Mouse (Mus musculus): ENCODE data around the gene Fam221a. TPM values are rescaled to one million over a fixed set of nuclear protein-coding genes. Genes with fewer than 3 reads are reported as not detected.

Fam221a gene
- polyA plus RNA-seq, 1 experiment from 2014 or later: 6.4 TPM

DNA sequence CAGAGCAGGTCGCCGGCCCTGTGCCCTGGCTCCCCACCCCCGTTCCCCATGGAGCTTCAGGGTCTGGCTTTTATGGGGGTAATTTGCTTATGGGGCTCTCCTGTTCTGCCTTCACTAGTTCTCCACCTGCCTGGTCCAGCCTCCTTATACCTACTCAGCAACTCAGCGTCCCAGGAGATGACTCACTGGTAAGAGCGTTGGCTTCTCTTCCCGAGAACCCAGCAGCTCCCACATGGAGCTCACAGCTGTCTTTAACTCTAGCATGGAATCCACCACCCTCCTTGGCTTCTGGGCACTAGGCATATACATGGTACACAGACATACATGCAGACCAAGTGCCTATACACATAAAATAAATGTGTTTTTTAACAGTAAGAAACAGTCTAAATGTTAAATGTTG lies 28.4 kb upstream of the Fam221a start:
- no peak for DNase-seq (ENCODE audit: low spot score)
- Histone ChIP-seq H3K27me3 (ENCODE audit: insufficient read depth, poor library complexity, severe bottlenecking) (no peaks in the 10 kb centered on the region), H3K27ac (peak overlapping the region; percentile 59; the same call in 1 of the 2 replicates), H3K36me3 (no peaks in the 10 kb centered on the region), H3K9me3 (no peaks in the 10 kb centered on the region), H3K4me3 (peak overlapping the region; percentile 3; the same call in 1 of the 2 replicates), H3K4me1 (replicated peaks) (peaks cover 9% of the 10 kb centered on the region)
- WGBS: 33% methylated on average over 6 of the region's 6 CpGs

DNA sequence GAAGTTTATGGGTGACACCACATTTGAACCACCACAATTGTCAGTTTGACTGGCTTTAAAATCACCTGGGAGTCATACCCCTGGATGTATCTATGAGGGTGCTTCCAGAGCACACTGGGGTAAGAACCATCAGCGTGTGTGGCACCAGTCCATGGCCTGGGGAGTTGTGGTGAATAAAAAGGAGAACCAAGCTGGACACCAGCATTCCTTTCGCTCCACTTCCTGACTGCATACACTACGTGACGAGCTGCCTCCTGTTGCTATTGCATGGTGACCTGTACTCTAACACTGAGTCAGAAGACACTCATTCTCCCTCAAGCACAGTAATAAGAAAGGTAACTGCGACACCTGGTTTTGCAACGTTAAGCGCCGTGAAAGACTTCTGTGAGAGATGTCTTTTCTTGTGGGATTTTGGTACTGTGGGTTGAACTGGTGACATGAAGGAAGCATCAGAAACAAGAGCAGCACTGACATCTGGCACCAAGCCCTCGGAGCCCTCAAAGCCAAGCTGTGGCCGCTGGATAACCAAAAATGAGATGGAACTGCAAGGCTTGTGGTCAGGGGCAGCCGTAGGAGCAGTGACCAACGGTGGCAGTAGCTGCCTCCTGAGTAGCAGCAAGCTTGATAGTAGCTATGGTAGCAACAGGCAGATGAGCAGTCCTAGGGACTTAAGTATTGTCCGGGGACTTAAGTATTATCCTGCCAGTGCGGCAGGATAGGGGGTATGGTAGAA lies 23.6 kb upstream of the Fam221a start:
- peaks cover 3% of the 10 kb centered on the region for H3K4me1 ChIP-seq (replicated peaks)
- no peaks in the 10 kb centered on the region for H3K36me3 ChIP-seq
- H3K4me3 ChIP-seq: no peak overlapping the region
- no peak for DNase-seq (ENCODE audit: low spot score)
- H3K9me3 ChIP-seq: no peaks in the 10 kb centered on the region
- H3K27ac ChIP-seq: no peak overlapping the region
- H3K27me3 ChIP-seq (ENCODE audit: insufficient read depth, poor library complexity, severe bottlenecking): no peaks in the 10 kb centered on the region
- 83% methylated on average over 14 of the region's 14 CpGs for WGBS

DNA sequence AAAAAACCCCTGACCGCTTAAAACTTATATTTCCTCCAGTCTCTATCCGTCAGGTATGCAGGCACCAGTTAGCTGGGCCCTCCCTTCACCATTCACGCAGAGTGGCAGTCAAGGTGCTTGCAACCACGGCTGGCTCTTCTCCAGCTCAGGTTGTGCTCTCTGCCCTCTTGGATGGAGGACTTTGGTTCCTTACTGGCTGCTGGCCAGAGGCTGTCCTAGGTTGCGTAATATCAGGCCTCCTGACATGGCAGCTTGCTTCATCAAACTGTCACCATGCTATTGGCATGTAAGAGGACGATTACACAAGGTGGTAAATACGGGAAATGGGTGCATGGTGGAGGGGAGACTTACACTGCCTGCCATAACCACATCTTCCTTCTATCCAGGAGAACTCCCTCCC lies 17.7 kb upstream of the Fam221a start:
- H3K9me3 ChIP-seq: no peaks in the 10 kb centered on the region
- no peak overlapping the region for H3K27ac ChIP-seq
- no peak for DNase-seq (ENCODE audit: low spot score)
- WGBS: 89% methylated on average over 7 of the region's 7 CpGs
- H3K4me1 ChIP-seq (replicated peaks): 0 out of 2 replicates have a peak, but pooled peaks cover 3% of the 10 kb centered on the region
- H3K36me3 ChIP-seq: no peaks in the 10 kb centered on the region
- no peak overlapping the region for H3K4me3 ChIP-seq
- no peaks in the 10 kb centered on the region for H3K27me3 ChIP-seq (ENCODE audit: insufficient read depth, poor library complexity, severe bottlenecking)

DNA sequence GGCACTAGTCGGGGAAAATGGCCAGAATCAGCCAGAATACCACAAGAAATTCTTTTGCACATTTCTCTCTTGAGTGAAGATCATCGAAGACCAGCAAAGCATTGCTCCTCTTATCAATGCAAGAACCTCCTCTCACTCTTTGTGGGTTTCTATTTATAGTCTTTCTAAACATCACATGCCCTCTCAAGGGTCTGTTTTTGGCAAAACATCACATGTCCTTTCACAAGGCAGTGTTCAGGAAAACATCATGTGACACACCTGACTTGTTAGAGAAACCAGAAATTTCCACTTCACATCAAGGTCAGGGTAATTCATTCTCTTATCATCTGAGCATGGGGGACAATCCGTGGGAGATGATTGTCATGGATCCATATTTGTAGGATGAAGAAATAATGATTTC lies 12.9 kb upstream of the Fam221a start:
- H3K27ac ChIP-seq: no peak overlapping the region
- 0 out of 2 replicates have a peak, but pooled peaks cover 3% of the 10 kb centered on the region for H3K4me1 ChIP-seq (replicated peaks)
- no peak overlapping the region for H3K4me3 ChIP-seq
- WGBS: 95% methylated on average over 3 of the region's 3 CpGs
- no peak for DNase-seq (ENCODE audit: low spot score)
- H3K9me3 ChIP-seq: no peaks in the 10 kb centered on the region
- no peaks in the 10 kb centered on the region for H3K27me3 ChIP-seq (ENCODE audit: insufficient read depth, poor library complexity, severe bottlenecking)
- H3K36me3 ChIP-seq: no peaks in the 10 kb centered on the region

DNA sequence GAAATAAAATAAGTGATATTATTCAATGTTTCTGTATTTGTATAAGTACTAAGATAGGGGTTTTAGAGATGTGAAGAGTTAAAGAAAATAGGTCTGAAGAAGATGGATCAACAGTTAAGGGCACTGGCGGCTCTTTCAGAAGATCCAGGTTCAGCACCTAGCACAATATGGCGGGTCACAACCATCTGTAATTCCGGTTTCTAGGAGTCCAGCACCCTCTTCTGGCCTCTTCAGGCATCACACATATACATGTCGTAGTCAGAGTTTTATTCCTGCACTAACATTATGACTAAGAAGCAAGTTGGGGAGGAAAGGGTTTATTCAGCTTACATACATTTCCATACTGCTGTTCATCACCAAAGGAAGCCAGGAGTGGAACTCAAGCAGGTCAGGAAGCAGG lies 12.4 kb upstream of the Fam221a start:
- Histone ChIP-seq H3K27me3 (ENCODE audit: insufficient read depth, poor library complexity, severe bottlenecking) (no peaks in the 10 kb centered on the region), H3K4me3 (no peak overlapping the region), H3K27ac (no peak overlapping the region), H3K36me3 (no peaks in the 10 kb centered on the region), H3K9me3 (no peaks in the 10 kb centered on the region), H3K4me1 (replicated peaks) (0 out of 2 replicates have a peak, but pooled peaks cover 3% of the 10 kb centered on the region)
- DNase-seq (ENCODE audit: low spot score): no peak
- 64% methylated on average over 4 of the region's 4 CpGs for WGBS

DNA sequence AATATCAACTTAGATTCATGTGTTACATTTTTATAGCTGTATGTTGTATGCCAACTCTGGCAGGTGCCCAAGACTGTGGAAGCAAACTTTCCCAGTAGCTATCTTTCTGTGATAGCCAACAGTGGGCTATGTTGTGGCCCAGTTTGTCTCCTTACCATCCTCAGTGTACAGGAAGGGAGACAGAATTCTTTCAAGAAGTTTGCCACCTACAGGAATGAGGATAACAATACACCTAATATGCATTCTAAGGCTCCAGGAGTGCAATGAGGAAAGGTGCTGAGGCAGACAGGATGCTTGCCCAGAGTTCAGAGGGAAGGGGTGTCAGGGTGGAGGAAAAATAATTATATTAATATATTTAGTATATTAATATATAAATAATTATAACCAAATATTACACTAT lies 7.1 kb upstream of the Fam221a start:
- Histone ChIP-seq H3K4me3 (no peak overlapping the region), H3K27me3 (ENCODE audit: insufficient read depth, poor library complexity, severe bottlenecking) (no peaks in the 10 kb centered on the region), H3K9me3 (no peaks in the 10 kb centered on the region), H3K4me1 (replicated peaks) (no peaks in the 10 kb centered on the region), H3K27ac (no peak overlapping the region), H3K36me3 (no peaks in the 10 kb centered on the region)
- no peak for DNase-seq (ENCODE audit: low spot score)

DNA sequence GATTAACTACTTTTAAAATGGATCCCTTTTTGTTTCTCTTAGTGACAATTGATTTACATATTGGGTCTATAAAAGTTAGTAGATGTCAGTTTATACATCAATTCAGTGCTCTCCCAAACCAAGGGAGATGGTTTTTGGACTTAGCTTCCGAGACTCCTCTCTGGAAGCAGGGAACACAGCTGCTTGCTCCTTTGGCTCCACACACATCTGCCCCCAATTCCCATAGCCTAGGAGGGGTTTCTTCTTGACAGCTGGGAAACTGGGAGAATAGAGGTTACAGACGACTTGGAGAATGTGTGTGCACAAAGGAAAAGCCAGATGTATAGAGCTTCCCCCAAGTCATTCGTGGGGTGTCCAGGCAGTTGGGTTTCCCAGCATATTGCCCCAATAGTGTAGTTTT lies 673 bp downstream of the Fam221a start:
- WGBS: 48% methylated on average over 3 of the region's 3 CpGs
- peak overlapping the region; percentile 66 for H3K4me3 ChIP-seq
- H3K36me3 ChIP-seq: no peaks in the 10 kb centered on the region
- no peak for DNase-seq (ENCODE audit: low spot score)
- peaks cover 19% of the 10 kb centered on the region; the same call in 1 of the 2 replicates for H3K4me1 ChIP-seq (replicated peaks)
- H3K9me3 ChIP-seq: no peaks in the 10 kb centered on the region
- H3K27me3 ChIP-seq (ENCODE audit: insufficient read depth, poor library complexity, severe bottlenecking): peaks cover 6% of the 10 kb centered on the region; the same call in 1 of the 2 replicates
- H3K27ac ChIP-seq: peak overlapping the region; percentile 88; the same call in 1 of the 2 replicates

DNA sequence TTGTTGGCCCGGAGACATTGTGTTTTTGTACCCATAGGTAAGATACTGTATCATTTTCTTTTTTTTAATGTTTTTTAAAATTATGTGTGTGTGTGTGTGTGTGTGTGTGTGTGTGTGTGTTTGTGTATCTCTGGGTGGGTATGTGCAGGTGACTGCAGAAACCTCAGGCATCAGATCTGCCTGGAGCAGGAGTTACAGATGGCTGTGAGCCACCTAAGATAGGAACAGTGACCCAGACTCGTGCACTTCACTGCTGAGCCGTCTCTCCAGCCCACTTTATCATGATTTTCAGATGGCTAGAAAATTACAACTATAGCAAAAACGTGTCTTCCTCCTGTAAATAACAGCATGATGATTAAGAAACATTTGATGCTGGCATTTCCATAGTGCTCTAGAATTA lies 5.2 kb downstream of the Fam221a start:
- WGBS: 89% methylated on average over 4 of the region's 4 CpGs
- Histone ChIP-seq H3K4me1 (replicated peaks) (peaks cover 10% of the 10 kb centered on the region; the same call in 1 of the 2 replicates), H3K4me3 (no peak overlapping the region), H3K9me3 (no peaks in the 10 kb centered on the region), H3K27me3 (ENCODE audit: insufficient read depth, poor library complexity, severe bottlenecking) (peaks cover 6% of the 10 kb centered on the region; the same call in 1 of the 2 replicates), H3K36me3 (no peaks in the 10 kb centered on the region), H3K27ac (no peak overlapping the region)
- DNase-seq (ENCODE audit: low spot score): no peak

DNA sequence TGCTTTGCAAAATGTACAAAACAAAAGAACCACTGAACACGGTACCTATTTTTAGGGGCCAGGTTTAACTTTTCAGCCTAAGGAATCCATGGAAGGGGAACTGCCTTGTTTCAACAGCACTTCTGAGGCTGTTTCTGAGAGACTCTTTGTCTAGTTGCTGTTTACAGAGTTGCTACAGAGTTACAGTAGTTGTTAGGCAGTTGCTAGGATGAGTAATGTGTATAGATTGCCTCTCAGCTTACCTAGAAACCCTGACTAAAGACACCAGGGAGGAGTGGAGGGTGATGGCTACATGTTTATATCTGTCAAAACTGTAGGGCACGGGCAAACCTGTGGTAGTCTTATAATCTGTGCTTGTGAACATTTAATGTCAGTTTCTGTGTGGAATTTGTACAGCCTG lies 6.4 kb downstream of the Fam221a start:
- peaks cover 4% of the 10 kb centered on the region for H3K4me1 ChIP-seq (replicated peaks)
- no peaks in the 10 kb centered on the region for H3K27me3 ChIP-seq (ENCODE audit: insufficient read depth, poor library complexity, severe bottlenecking)
- no peak overlapping the region for H3K27ac ChIP-seq
- 89% methylated on average over 2 of the region's 2 CpGs for WGBS
- H3K36me3 ChIP-seq: no peaks in the 10 kb centered on the region
- H3K4me3 ChIP-seq: no peak overlapping the region
- H3K9me3 ChIP-seq: no peaks in the 10 kb centered on the region
- no peak for DNase-seq (ENCODE audit: low spot score)

DNA sequence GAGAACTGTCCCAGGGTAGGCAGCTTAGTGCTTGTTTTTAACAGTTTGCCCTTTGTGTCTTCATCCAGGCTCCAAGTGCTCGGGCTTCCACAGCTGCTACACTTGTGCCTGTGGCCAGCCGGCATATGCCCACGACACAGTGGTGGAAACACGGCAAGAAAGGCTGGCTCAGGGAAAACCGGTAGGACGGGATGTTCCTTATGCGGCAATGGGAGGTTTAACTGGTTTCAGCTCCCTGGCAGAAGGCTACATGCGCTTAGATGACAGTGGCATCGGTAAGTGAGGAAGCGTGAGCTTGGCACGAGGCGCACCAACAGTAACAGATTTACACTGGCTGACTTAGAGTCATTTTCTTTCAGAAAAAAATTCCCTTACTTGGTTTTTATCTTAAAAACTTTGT lies 10.8 kb downstream of the Fam221a start:
- H3K36me3 ChIP-seq: peaks cover 9% of the 10 kb centered on the region
- no peaks in the 10 kb centered on the region for H3K9me3 ChIP-seq
- no peaks in the 10 kb centered on the region for H3K27me3 ChIP-seq (ENCODE audit: insufficient read depth, poor library complexity, severe bottlenecking)
- peaks cover 4% of the 10 kb centered on the region for H3K4me1 ChIP-seq (replicated peaks)
- 69% methylated on average over 12 of the region's 12 CpGs for WGBS
- no peak overlapping the region for H3K4me3 ChIP-seq
- no peak for DNase-seq (ENCODE audit: low spot score)
- H3K27ac ChIP-seq: no peak overlapping the region

DNA sequence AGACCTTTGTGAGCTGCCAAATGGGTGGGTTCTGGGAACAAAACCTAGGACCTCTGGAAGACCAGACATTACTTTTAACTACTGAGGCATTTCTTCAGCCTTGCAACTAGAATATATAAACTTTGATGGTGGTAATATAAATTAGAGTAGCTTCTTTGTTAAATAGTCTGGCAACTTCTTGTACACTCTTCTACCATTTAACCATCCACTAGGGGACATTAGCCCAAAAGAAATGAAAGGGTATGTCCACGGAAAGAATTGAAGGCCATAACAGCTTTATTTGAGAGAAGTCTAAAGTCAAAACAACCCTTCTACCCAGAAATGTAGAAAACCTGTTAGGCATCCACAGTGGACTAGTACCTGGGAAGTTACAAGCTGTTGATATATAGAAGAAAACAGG lies 26.7 kb downstream of the Fam221a start:
- Histone ChIP-seq H3K36me3 (0 out of 2 replicates have a peak, but pooled peaks cover 3% of the 10 kb centered on the region), H3K27ac (no peak overlapping the region), H3K27me3 (ENCODE audit: insufficient read depth, poor library complexity, severe bottlenecking) (no peaks in the 10 kb centered on the region), H3K4me3 (no peak overlapping the region), H3K4me1 (replicated peaks) (no peaks in the 10 kb centered on the region), H3K9me3 (peaks cover 5% of the 10 kb centered on the region; the same call in 1 of the 2 replicates)
- 63% methylated on average over 1 of the region's 1 CpGs for WGBS
- no peak for DNase-seq (ENCODE audit: low spot score)

DNA sequence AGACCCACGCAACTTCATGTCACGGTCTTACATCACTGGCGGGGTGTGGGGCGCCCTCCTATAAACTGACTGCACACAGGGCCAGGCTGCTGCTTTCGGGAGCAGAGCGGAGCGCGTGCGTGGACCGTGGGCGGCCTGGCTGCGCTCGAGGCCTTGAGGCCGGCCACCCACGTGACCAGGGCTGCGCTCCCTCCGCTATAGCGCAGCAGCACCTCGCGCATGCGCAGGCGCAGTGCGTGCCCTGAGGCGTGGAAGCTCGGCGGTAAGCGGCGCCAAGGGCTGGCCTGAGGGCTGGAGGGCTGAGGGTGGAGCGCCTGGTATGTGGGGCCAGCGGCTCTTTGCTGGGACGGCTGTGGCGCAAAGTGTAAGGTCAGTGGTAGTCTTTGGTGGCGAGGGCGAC lies 27.8 kb downstream of the Fam221a start, which contains the start of gene Stk31:
Gene Stk31 (plus strand): TSS at position 289 of the 400 bp plus-strand sequence.
- DNase-seq (ENCODE audit: low spot score): no peak
- 83% methylated on average over 34 of the region's 34 CpGs for WGBS
- Histone ChIP-seq H3K36me3 (0 out of 2 replicates have a peak, but pooled peaks cover 3% of the 10 kb centered on the region), H3K4me3 (no peak within 1 kb of the TSS), H3K27me3 (ENCODE audit: insufficient read depth, poor library complexity, severe bottlenecking) (no peaks in the 10 kb centered on the region), H3K4me1 (replicated peaks) (no peaks in the 10 kb centered on the region), H3K9me3 (peaks cover 5% of the 10 kb centered on the region; the same call in 1 of the 2 replicates), H3K27ac (no peak within 1 kb of the TSS)

DNA sequence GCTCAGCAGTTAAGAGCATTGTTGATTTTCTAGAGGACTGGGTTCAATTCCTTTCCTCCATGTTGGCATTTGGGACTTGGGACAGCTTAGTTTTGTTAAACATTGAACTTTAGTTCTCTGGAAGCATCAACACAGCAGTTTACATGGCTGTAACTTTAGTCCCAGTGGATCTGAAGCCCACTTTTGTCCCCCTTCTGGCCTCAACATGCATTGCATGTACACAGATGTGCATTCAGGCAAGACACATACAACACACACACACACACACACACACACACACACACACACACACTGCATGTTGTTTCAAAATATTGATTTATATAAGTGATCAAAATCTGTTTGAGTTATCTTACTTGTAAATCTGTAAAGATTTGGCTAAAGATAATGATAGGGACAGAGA lies 29.9 kb downstream of the Fam221a start:
- H3K4me3 ChIP-seq: no peak overlapping the region
- peak; percentile 49 for DNase-seq (ENCODE audit: low spot score)

More for the DNA sequence above, 29.9 kb downstream of the Fam221a start:
- H3K36me3 ChIP-seq: 0 out of 2 replicates have a peak, but pooled peaks cover 3% of the 10 kb centered on the region
- no peaks in the 10 kb centered on the region for H3K4me1 ChIP-seq (replicated peaks)
- H3K27ac ChIP-seq: no peak overlapping the region
- H3K27me3 ChIP-seq (ENCODE audit: insufficient read depth, poor library complexity, severe bottlenecking): no peaks in the 10 kb centered on the region
- peaks cover 5% of the 10 kb centered on the region; the same call in 1 of the 2 replicates for H3K9me3 ChIP-seq
